Mouse (Mus musculus) lung, postnatal 14 days (tissue): Measurements from ENCODE around the gene Zbtb5.
"Not testable (repeated sequence)": the region's sequence is repeated elsewhere in the genome, so short reads cannot be mapped to it uniquely, and the experiment has no call there.

ENCODE experiments used
- DNase-seq: peaks from one replicate; pipeline ENCODE4 v3.0.0; 2021

The Zbtb5 gene

GRCm38 (mm10) chr4:44967402-44967801, 44.8 kb downstream of the Zbtb5 start:
- no peak for DNase-seq

DNA sequence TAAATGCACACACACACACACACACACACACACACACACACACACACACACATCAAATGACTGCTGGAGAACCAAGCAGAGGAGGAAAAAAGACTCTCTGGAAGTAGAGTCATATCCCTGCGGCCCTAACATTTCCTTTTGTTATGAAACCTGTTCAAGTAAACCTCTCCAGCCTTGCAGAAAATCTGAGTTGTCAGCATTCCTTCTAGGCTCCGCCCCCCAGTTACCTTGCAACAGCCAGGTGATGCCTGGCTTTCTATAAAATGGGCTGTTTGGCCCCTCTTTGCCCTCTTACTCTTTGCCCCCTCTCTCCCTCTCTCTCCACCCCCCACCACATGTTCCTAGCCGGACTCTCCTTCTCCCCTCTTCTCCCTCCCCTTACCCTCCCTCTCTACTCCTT, 46.5 kb downstream of the Zbtb5 start:
- no peak for DNase-seq

- DNase-seq, result no peak
Observed at GRCm38 (mm10) chr4:44965175-44965574, 47.0 kb downstream of the Zbtb5 start.

DNA sequence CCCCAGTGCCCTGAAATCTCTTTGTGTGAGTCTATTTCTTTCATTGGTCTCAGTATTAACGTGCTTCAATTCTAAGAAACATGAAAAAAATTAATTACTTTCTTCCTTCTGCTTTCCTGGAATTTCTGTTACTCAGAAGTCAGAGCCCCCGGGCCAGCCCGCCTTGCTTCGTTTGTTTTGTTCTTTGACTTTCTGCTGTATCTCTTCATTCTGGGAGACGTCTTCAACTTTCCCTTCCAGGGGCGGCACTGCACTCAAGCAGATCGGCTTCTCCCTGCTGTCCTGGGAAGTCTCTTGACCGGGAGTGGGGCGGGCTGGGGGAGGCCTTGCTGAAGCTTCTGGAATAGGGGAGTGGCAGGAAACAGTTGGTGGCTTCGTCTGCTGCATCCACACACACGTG, 49.1 kb downstream of the Zbtb5 start:
- DNase-seq, result no peak

- DNase-seq, result no peak
Observed at GRCm38 (mm10) chr4:44959220-44959619, 53.0 kb downstream of the Zbtb5 start.

- DNase-seq, result no peak
Observed at GRCm38 (mm10) chr4:44958776-44959175, 53.4 kb downstream of the Zbtb5 start.

GRCm38 (mm10) chr4:44953041-44953440, 59.2 kb downstream of the Zbtb5 start:
- DNase-seq, result no peak

GRCm38 (mm10) chr4:44948314-44948713, 63.9 kb downstream of the Zbtb5 start:
- DNase-seq, result no peak

GRCm38 (mm10) chr4:44947464-44947863, 64.7 kb downstream of the Zbtb5 start:
- no peak for DNase-seq

- not testable (repeated sequence) for DNase-seq
Observed at GRCm38 (mm10) chr4:44946126-44946525, 66.1 kb downstream of the Zbtb5 start.

- no peak for DNase-seq
Observed at GRCm38 (mm10) chr4:44944426-44945075, 67.7 kb downstream of the Zbtb5 start.

DNA sequence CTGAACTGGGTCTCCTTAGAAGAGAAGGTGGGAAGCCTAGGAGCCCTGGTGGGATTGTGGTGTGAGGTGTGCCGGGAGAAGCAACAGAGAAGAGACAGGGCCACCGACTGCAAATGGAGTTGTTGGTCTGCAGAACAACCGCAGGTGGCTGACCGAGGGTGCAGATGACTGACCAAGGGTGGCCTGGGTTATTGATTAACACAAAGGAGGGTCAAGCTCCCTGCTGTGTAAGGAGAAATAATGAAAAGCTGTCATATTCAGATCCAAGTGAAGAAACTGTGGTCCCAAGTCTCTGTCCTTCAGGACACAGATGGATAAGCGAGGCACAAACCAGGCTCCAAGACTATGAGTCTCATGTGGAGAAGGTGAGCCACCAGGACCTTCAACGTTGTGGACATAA, 68.7 kb downstream of the Zbtb5 start:
- no peak for DNase-seq

DNA sequence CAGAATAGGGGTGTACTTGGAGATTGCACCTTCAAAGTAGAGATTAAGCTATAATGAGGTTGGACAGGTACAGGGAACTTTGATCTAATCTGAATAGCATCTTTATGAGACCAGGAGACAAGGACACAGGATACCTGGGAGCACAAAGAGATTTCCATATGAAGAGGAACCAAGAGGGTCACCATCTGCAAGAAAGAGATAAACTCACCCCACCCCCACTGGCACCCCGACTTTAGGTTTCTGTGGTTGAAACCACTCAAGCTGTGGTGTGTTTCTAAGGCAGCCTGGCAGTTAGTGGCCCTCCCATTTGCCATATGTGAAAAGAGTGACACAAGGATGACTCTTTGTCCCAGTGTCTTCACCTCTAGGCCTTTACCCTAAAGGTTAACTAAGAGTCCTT, 70.0 kb downstream of the Zbtb5 start:
- DNase-seq, result no peak
